Mouse (Mus musculus) G1E (cell line): ENCODE measurements around the gene Cyb5b.

Experiments
- CTCF ChIP-seq: IDR thresholded peaks from 2 replicates; pipeline ENCODE4 v1.5.1; 2012; ENCODE audit warnings: low read depth, low read length, inconsistent platforms, mixed read lengths
- GATA1 ChIP-seq: IDR thresholded peaks from 2 replicates; pipeline ENCODE4 v1.6.1; 2012; ENCODE audit warnings: borderline replicate concordance, low read length, inconsistent platforms, mixed read lengths
- GATA2 ChIP-seq: IDR thresholded peaks from 2 replicates; pipeline ENCODE4 v1.6.1; 2012; ENCODE audit warnings: low read depth, low read length, inconsistent platforms, borderline replicate concordance
- POLR2AphosphoS5 ChIP-seq: IDR thresholded peaks from 2 replicates; pipeline ENCODE4 v1.6.1; 2012; ENCODE audit warnings: low read depth, low read length, inconsistent platforms; ENCODE audit not compliant: insufficient replicate concordance
- TAL1 ChIP-seq: conservative IDR thresholded peaks from 2 replicates; pipeline ENCODE4 v1.6.1; 2012; ENCODE audit warnings: low read depth, low read length, inconsistent platforms, mixed read lengths

DNA sequence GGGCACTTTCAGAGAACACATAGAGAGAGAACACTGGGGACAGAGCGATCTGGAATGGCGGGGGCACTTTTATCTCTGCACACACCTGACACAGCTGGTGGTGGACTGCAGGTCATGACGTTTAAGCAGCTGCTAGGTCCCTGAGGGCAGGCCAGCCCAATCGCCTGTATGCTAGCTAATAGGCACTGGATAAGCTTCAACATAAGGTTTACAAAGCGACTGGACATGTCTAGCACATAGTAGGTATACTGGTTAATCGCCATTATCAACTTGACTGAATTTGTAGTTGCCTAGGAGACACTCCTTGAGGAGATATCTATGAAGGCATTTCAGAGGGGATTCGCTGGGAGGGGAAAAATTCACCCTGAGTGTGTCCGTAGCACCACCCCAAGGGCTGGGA, 26.1 kb upstream of the Cyb5b start:
- TF ChIP-seq CTCF (no peak), POLR2AphosphoS5 (no peak), GATA2 (no peak), GATA1 (no peak), TAL1 (no peak)
